Mouse (Mus musculus): ENCODE measurements around the gene Gm35134. TPM values are rescaled to one million over a fixed set of nuclear protein-coding genes. Genes with fewer than 3 reads are reported as not detected.
"Not testable (repeated sequence)": the region's sequence is repeated elsewhere in the genome, so short reads cannot be mapped to it uniquely, and the experiment has no call there.

Gene Gm35134
- total RNA-seq (2014; rRNA removed) (not detected in 2 replicates), polyA plus RNA-seq (2015; fragmentation: Nextera tagmentation; extraction: Ambion mirVana) (not detected in 2 replicates)

GRCm38 (mm10) chrY:19112707-19113106, at the start of gene Gm35134:
Gm35134 (plus strand) TSS chrY:19113007.
- H3K4me1 ChIP-seq (ENCODE audit: insufficient read depth, low read length); H3K27me3 ChIP-seq (ENCODE audit: insufficient read depth, low read length); H3K4me2 ChIP-seq (ENCODE audit: low read depth, low read length); H3K4me3 ChIP-seq (ENCODE audit: low read length); H3K9ac ChIP-seq (replicated peaks; ENCODE audit: low read length); H3K9me3 ChIP-seq (ENCODE audit: low read length); ATAC-seq; H3K27ac ChIP-seq; DNase-seq (ENCODE audit: low spot score); H3K36me3 ChIP-seq (ENCODE audit: insufficient read depth, low read length): not testable (repeated sequence)
- no CpG with 5 or more reads among the region's 7 CpGs for WGBS

All from hindbrain, postnatal 0 days (tissue).